Mouse (Mus musculus): ENCODE measurements around the gene Topors.

The Topors gene

DNA sequence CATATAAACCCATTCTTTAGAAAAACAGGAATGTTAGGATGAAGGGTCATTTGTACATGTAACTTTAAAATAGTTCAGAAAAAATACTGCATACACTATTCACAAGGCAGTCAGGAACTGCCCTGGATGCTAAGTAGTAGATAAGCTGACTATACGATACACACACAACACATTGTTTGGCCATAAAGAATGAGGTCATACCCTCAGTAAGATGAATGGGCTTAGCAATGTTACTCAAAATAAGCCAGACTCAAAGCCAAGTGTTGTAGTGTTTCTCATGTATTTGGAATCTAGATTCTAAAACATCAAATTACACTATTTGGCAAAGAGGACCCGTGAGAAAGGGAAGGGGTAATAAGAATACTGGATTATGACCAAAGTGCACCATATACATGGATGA, 15.9 kb downstream of the Topors start:
- CTCF ChIA-PET: no interaction called here

DNA sequence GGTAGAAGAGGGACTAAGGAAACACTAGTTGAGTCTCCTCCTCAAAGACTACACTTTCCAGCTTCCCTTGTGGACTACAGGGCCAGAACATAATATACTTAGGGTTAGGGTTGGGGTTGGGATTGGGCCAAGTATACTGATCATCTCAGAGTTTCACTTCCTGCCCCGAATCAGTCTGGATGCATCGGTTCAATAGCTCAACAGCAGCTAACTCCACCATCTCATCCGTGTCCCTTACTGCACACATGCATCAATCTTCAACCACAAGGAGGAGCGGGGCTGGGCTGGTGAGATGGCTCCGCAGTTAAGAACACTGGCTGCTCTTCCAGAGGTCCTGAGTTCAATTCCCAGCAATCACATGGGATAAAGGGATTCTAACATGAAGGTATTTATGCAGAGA, 18.7 kb downstream of the Topors start:
- CTCF ChIA-PET: no interaction called here

DNA sequence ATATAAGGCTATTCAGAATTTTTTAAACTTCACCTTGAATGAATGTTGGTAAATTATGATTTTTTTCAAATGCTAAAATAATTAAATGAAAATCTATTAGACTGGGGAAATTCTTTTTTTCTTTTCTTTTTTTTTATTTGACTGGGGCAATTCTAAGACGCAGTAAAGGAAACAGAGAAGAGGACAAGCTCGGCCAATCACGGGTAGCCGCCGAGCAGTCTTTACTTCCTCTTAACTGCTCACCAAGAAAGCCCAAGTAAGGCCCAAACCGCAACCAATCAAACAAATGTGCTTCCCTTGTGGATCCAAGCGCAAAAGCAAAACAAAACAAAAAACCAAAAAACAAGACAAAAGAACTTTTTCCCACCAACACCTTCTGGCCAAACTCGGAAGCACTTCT, 25.6 kb downstream of the Topors start:
- CTCF ChIA-PET: no interaction called here

DNA sequence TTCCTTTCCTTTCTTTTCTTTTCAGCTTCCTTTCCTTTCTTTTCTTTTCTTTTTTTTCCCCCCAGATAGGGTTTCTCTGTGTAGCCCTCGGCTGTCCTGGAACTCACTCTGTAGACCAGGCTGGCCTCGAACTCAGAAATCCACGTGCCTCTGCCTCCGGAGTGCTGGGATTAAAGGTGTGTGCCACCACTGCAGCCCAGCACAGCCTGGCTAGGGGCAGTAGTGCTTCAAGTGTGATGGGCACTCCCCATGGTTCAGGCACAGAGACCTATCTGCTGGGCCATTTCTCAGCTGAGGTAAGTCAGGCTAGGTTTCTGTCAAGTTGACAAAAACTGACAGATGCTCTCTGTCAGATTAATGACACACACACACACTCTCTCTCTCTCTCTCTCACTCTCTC, 26.6 kb downstream of the Topors start:
- CTCF ChIA-PET: no interaction called here

DNA sequence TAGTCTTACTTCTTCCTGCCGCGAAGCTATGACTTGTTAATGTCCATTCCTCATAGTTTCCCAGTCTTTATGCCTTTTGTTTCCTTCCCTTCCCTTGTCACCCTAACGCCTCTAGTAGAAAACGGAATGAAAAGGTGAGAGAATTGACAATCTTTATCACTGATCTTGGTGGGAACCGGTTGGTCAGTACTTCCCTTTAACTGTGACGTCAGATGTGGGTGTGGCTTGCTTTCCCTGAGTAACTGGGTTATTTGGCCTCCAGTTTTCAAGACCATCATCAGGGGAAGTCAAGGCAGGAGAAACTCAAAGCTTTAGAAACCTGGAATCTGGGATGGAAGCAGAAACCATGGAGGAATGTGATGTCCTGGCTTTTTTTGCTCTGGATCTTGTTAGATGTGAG, 27.7 kb downstream of the Topors start:
- CTCF ChIA-PET: no interaction called here

DNA sequence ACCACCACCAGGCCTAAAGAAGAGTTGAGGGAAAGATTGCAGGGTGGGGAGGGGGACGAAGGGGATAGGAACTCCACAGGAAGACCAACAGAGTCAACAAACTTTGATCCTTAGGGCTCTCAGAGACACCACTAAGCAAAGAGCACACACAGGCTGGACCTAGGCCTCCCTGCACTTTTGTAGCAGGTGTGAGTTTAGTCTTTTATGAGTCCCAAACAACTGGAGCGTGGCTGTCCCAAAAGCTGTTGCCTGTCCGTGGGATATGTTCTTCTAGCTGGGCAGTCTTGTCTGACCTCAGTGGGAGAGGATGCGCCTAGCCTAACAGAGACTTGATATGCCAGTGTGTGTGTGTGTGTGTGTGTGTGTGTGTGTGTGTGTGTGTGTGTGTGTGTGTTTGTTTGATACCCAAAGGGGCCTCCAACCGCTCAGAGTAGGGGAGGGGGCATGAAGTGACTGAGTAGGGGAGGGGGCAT, 29.3 kb downstream of the Topors start:
- CTCF ChIA-PET: interaction anchor here (0.7 kb wide), 1 partner anchor 96 kb away, joined by 10 read pairs; no protein-coding TSS in a partner anchor

DNA sequence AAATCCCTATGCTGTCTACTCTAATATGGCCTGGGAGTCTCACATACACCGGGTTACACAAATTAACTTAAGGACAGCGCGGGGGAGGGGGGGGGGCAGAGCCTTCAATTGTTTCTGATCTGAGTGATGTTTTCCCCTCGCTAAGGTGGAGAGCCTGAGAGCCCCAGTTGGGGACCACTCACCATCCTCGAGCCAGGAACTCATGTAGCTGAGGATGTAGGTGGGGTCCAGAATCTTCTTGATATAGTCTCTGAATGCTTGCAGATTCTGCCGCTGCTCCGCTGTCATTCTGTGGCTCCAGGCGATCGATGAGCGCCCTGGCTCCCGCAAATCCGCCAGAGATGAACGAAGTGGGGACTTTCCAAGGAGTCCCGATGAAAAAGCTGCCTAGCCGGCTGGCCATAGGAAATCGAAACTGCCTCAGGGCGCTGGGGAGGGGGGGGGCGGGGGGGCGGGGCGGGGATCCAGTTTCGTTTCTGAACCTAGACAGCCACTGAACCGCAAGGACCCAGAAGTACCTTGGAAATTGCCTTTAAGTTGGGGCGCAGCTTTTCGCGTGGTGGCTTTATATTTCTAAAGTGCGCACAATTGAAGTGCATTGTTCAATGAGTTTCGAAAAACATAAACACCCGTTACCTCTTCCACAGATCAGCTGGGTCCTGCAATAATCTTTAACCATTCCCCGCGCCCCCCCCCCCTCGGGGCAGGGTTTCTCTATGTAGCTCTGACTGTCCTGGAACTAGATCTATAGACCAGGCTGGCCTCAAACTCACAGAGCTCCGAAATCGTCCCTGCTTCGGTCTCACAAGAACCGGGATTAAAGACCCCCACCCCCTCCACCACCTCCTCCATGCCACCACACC, 30.0 kb downstream of the Topors start, which contains the start of gene Ddx58:
Gene Ddx58, minus strand, starts transcription at position 420 of the 863 bp plus-strand sequence.
- CTCF ChIA-PET: interaction anchor here (0.7 kb wide), 2 partner anchors 95 to 1113 kb away, joined by 4 to 10 read pairs; no protein-coding TSS in a partner anchor

DNA sequence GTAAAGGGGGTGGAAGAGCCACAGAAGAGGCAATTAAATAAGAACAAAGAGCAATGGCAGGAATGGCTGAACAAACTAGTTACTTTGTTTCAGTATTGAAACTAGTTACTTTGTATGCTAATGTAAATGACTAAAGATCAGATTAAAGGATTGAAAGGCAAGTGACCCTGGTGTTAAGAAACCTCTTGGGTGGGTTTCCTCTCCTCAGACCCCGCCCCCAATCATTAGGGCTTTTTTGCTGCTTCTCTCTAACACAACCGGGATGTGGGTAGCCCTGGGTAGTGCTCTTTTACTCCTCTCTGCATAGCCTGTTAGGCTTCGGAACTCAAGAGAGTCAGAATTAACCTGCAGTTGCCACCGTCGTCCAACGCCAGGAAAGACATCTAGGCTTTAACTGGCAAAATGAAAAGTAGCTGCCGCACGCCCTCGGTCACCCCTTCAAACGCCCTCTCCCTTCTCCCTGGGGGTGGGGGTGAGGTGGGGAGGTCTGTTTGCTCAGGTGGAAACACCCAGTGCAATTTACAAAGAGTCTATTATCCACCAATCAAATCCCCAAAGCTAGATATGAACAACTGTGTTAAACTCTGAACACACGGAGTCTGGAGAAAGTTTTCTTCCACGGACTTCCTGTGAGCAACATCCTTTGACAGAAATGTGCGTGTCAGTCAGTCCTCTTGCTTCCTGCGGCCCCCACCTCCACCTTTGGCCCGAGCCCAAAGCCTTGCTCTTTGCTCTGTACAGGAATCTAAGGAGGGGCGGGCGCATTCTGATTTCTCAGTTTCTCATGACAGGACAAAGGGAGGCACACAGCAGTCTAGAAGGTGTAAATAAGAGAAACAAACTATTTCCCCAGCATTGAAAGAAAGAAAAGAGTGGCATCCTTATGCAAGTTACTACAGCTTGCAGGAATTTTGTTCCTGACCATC, 30.9 kb downstream of the Topors start:
- CTCF ChIA-PET: interaction anchor here (0.8 kb wide), 1 partner anchor 30 kb away, joined by 3 read pairs; the partner anchor contains the start of genes Smim27 and Topors

DNA sequence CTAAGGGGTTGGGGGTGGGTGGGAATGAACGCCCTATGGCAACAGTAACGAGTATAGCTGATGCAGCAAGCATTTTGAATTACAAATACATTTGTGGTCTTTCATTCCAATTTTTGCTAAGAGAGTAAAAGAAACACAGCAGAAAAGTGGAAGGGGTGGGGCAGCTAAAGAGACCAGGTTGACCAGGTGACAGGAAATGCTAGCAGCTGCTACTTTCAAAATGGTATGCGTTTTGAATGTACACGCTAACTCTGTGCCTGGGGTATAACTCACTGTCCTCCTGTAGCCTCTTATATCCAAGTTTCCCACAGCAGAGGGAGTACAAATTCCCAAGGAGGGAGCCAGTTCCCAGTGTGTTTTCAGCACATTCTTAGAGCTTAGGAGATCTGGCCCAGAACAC, 32.8 kb downstream of the Topors start:
- CTCF ChIA-PET: no interaction called here

DNA sequence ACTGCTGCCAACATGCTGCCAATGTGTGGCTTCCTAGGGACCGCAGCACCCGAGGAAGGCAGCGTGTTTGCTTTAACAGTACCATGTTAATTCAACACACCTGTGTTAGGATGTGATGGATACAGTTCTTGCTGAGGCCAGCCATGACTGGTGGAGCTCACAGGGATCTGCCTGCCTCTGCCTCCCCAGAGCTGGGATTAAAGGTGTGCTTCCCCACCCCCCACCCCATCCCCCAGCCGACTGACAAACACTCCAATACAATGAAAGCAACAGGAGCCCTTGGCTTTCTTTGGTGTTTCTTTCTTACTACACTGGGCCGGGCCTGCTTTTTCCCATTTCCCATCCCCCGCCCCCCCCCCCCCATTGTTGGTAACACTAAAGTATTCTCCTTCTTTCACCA, 35.4 kb downstream of the Topors start:
- CTCF ChIA-PET: no interaction called here

DNA sequence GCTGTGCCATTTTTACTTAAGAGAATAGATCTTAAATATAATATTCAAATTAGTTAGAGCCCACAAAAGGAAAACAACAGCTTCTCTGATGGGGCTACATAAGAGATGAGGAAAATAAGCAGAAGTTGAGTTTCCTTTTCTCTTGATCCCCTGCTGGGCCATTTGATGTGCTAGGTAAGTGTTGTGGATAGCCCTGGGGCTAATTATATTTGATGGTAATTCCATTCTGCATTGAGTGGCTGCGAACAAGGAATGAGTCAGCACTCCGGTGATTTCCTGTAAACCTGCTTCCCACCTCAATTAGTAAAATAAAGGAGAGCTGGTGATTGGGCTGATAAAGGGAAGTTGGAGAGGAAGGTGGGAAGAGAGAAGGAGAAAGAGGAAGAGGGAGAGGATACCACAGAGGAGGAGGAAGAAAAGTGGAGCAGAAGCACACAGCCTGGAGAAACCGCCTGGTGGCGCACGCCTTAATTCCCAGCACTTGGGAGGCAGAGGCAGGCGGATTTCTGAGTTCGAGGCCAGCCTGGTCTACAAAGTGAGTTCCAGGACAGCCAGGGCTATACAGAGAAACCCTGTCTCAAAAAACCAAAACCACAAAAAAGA, 36.5 kb downstream of the Topors start:
- CTCF ChIA-PET: no interaction called here

DNA sequence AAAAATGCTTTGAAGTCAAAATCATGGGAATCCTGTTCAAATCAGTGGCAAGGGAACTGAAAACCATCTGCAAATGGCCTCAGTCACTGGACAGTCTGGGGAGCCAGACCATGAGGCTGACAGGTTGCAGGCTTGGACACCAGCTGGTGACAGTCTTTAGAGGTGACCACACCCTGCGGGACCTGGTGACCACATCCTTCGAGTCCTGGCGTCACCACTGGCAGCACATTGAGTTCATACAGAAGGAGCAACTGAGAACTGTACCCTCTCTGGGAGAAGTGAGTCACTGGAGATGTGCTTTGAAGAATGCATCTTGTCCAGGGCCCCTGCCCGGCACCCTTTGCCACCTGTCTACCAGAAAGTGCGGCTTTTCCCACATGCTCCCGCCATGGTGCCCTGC, 39.9 kb downstream of the Topors start:
- CTCF ChIA-PET: no interaction called here

DNA sequence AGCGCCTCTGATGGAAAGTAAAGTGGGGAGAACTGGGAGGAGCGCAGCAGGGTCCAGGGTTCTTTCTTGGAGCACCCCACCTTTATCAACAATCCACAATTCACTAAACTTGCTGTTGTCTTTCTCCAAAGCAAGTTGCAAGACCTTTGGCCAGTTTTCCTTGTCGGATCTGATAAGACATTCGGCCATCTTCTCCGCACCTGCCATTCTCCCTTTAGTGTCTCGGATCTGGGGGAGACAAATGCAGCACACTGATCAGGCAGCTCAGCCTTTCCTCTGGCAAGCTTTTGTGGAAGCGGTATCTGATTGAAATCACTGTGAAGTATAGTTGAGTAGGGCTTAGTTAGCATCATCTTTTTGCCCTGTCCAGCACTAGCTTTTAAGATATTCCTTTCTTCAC, 41.8 kb downstream of the Topors start:
- CTCF ChIA-PET: no interaction called here

DNA sequence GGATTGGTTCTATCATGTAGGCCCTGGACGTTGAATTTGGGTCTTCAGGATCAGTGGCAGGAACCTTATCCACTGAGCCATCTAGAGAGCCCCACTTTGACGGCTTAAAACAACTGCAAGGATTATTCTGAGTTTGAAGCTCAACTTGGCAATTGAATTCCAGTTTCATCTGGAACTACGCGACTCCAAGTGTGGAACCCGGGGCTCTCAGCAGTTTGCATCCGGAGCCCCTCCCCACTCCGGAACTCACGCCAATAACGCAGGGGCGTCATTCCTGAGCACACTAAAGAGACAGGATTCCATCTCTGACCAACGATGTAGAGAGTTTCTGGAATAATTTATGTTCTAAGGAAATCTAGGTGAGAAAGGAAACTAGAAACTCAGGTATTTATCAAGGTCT, 42.5 kb downstream of the Topors start:
- CTCF ChIA-PET: no interaction called here

DNA sequence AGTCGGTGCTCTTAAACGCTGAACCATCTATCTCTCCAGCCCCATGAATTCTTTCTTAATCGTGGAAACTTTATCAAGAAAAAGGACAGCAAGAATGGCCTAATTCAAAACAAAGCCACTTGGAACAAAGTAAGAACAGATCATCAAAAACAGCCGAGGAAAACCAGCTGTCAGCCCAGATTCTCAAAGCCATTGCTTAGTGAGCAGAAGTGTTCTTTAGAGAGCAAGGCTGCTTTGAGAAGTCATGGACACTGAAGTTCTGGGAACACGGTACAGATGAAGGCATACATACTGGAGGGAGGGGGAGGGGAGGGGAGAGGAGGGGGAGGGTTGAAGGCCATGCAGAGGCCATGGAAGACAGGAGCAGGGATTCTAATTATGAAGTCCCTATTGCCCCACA, 43.6 kb downstream of the Topors start:
- CTCF ChIA-PET: no interaction called here

DNA sequence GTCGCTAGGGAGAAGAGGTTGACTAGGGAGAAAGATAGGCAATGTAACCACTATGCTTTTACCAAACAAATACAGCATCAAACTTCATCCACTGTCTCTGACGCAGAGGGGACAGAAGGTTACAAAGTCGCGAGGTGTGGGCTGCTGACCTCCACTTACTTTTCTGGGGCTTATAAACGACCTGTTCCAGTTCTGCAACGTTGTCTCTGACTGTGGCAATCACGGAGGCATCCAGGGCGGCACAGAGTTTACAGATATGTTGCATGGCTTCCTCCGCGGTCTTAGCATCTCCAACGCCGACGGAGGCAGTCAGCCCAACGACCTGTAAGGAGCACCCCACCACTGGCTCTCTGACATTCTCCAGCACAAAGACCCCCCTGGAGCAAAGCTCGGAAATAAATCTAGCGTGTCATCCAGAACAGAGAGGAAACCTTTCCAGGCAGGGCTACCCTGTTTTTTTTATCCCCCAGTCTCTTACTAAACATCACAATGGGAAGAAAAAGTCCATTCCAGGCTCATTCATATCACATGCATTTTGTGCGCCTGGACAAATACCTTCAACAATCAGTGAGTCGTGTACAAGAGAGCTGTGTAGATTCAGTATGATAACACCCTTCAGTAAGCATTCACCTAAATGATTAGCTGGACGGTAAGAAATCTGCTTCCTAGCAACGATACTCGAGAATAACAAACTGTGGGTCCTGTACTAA, 47.6 kb downstream of the Topors start:
- CTCF ChIA-PET: no interaction called here

DNA sequence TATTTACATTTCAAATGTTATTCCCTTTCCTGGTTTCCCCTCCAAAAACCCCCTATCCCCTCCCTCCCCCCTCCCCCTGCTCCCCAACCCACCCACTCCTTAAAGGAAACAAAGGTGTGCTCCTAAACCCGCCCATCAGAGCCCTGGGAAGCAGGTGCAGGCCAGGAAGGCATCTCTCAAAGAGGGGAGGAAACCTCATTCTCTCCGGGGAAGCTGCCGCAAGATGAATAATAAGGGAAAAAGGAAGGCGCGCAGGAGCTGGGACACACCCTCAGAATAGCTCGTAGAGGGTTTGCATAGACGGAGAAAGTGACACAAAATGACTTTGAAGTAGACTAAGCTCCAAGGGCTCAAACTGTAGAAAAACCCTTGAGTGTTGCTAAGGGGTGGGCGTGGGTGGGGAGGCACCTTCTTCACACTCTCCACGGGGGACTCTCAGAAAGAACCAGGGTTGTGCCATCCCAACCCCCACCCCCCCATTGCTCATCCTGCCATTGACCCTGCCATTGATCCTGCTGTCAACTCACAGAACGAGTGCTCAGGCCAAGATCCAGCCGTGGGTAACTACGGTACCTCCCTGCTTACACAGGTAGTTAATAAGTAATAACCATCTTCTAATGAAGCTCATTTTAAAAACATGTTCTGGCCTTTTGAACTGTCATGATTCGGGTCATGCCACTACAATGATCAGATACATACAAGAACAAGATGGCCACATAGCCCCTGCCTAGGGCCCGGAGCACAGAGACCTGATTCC, 48.5 kb downstream of the Topors start:
- CTCF ChIA-PET: no interaction called here

DNA sequence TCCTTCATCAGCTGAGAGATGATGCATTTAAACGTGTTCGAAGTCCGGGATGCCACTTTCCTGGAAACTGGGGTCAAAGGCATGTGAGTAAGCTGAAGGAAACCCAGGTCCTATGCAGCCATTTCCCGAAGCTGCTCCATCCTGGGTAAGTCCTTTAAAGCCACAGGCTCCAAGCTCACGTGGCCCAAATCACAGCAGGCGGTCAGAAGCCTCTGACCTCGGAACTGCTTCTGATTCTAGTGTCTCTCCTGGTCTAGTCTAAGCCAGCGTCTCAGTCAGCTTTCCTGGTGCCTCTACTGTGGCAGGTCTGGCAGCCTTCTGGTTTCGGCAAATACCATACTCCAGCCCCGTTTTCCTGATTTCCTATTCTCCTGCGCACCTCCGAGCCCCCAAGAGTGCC, 49.2 kb downstream of the Topors start:
- CTCF ChIA-PET: no interaction called here

DNA sequence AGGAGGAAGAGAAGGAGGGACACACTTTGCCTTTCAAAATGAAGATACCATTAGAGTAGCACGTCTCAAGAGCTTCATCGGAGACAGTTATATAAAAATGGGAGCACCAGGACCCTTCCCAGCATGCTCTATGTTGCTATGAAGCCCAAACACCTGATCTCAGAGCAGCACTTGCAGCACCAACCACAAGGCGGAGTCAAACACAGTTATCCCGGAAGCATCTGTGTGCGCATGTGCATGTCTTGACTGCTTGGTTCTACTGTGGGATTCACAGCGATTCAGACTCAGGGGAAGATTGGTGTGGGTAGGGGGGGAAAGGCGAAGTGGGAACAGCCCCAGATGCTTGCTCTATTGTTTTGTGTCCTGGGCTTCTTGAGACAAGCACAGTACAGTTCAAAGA, 51.3 kb downstream of the Topors start:
- CTCF ChIA-PET: interaction anchor here (0.6 kb wide), 1 partner anchor 45 kb away, joined by 3 read pairs; no protein-coding TSS in a partner anchor

DNA sequence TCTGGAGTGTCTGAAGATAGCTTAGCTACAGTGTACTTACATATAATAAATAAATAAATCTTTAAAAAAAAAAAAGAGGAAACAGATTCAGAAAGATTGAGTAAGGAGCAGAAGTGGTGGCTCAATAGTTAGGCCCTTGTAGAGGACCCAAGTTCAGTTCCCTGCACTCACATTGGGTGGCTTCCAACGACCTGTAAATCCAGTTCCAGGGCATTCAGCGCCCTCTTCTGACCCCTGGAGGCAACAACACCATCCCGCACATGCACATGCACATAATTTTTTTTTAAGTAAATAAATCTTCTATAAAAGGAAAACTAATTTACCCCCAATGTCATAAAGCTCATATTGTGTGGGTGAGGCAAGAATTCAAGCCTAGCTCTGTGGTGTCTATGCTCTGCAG, 51.7 kb downstream of the Topors start:
- CTCF ChIA-PET: interaction anchor here (0.6 kb wide), 1 partner anchor 485 kb away, joined by 5 read pairs; the partner anchor contains the start of gene Aptx

DNA sequence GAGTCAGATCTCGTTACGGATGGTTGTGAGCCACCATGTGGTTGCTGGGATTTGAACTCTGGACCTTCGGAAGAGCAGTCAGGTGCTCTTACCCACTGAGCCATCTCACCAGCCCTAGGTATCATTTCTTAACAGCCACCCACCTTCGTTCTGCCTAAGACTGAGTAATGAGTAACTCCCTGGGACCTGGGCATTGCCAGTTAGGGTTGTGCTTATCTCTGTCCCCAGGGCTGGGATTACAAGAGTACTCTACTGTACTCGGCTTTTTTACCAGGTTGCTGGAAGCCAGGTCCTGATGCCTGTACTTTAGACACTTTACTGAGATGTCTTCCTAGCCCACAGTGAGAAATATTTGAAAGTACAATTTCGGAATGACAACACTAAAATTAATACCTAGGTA, 57.5 kb downstream of the Topors start:
- CTCF ChIA-PET: interaction anchor here (0.6 kb wide), 1 partner anchor 77 kb away, joined by 3 read pairs; no protein-coding TSS in a partner anchor

Measured in spleen, embryonic (tissue).